Mouse (Mus musculus): Measurements from ENCODE around the gene Flt3. TPM values are rescaled to one million over a fixed set of nuclear protein-coding genes. Genes with fewer than 3 reads are reported as not detected.

Gene Flt3
- total RNA-seq (2014; fragmentation: Nextera tagmentation) (0.37 and 1.7 TPM in 2 replicates), total RNA-seq (2017) (2.4 and 4.6 TPM in 2 replicates)

DNA sequence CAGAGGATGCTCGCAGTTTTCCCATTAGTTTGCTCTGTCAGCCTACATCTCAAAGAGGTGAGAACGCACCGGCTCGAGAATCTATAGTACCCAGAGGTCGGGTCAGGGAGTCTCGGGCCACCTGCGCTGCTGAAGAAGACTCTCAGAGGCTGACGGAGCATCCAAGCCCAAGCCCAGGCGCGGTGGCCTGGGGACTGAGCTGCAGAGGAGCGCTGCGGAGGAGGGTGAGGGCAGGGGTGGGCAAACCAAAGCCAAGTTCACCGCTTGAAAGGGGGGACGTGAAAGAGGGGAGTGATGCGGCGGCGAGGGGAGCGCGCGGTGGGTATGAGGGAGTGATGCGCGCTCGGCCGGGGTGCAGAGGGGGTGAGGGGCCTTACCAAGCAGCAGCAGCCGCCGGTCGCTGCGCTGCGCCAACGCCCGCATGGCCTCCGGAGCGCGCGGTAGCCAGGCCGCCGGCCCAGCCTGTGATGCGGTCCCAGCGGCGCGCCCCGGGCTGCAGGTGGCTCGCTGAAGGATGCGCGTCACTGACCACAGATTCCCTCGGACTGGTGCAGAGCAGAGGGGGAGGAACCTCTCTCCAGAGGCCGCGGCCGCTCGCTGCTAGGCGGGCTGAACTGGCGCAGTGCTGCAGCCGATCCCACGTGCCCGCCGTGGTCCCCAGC is at the start of gene Flt3:
Gene Flt3 (minus strand): TSS at position 647 of the 662 bp plus-strand sequence.
- ATAC-seq (replicated peaks; ENCODE audit: low FRiP score, low TSS enrichment, poor library complexity, severe bottlenecking): peak; percentile 70

DNA sequence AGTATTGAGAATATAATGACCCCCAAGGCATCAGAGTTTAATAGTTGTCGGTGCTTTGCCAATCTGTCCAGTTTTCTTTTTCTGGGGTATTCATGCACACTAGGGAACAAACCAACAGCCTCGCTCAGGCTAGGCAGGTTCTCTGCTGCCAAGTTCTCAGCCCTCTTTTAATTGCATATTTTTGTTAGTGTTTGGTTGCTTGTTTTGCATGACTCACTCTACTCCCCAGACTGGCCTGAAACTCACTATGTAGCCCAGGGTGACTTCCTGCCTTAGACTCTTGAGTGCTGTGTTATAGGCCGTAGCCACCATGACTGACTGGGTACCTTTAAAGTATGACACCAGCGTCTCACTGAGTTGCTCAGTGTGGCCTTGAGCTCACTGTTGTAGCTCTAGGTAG is 48.6 kb upstream of the Flt3 start:
- ATAC-seq (replicated peaks; ENCODE audit: low FRiP score, low TSS enrichment, poor library complexity, severe bottlenecking): no peak

DNA sequence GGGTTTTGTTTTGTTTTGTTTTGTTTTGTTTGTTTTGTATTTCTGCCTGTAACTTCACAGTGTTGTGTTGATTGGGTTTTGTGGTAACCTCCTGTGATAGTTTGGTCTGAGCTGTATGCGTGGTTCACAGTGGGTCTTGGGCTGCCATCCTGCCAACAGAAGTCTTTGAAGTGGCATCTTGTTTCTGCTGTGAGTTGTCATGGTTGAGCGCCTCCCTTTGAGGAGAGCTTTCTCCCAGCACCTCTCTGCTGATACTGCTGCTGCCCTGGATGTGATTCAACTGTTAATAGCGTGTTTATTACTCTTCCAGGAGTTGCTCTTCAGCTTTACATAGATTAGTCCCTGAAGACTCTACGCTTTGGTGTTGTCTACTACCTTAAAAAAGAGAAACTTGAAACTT is 48.2 kb upstream of the Flt3 start:
- ATAC-seq (replicated peaks; ENCODE audit: low FRiP score, low TSS enrichment, poor library complexity, severe bottlenecking): no peak

DNA sequence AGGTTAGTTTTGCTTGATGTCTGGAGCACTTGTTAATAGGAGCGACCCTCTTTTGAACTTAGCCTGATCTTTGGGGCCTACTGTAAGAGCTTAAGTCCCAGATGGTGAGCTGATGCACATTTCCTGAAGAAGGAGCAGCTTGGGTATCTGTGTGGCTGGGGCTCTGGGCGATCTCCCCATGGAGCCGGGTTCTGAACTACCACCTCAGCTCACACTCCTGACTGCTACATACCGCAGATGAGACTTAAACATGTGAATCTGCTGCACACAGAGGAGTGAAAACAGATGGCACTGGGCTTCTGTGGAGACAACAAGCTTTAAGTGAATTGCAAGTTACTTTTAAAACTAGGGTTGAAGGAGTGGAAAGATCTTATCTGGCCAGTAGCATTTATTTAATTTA is 45.0 kb upstream of the Flt3 start:
- ATAC-seq (replicated peaks; ENCODE audit: low FRiP score, low TSS enrichment, poor library complexity, severe bottlenecking): peak; percentile 18

DNA sequence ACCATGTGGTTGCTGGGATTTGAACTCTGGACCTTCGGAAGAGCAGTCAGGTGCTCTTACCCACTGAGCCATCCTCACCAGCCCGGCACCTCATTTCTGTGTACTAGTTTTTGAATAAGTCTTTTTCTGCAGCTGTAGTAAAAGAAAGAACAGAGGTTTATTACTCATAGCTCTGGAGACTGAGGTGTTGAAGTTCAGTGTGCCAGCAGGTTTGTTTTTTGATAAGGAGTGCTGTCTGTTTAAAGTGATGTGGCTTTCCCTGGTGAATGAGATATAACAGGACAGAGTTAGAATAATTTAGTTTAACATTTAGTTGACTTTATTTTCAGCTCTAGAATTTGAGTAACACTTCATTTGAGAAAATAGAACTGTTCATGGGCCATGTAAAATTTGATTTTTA is 44.5 kb upstream of the Flt3 start:
- ATAC-seq (replicated peaks; ENCODE audit: low FRiP score, low TSS enrichment, poor library complexity, severe bottlenecking): peak; percentile 44

DNA sequence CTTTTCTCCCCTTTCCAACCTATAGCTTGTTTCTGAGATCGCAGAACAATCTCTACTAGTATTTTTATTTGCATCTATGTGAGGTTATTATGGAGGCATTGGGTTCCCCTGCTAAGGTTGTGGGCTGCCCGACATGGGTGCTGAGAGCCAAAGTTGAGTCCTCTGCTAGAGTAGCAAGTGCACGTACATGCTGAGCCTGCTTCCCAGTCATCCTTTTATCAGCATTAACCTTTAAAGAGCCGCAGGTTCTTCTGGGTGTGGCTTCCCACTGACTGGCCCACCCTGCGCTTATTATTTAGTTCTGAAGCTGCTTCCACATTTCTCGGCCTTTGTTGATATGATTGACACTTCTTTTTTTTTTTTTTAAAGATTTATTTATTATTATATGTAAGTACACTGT is 44.0 kb upstream of the Flt3 start:
- ATAC-seq (replicated peaks; ENCODE audit: low FRiP score, low TSS enrichment, poor library complexity, severe bottlenecking): peak; percentile 20; the same call in 1 of the 2 replicates

DNA sequence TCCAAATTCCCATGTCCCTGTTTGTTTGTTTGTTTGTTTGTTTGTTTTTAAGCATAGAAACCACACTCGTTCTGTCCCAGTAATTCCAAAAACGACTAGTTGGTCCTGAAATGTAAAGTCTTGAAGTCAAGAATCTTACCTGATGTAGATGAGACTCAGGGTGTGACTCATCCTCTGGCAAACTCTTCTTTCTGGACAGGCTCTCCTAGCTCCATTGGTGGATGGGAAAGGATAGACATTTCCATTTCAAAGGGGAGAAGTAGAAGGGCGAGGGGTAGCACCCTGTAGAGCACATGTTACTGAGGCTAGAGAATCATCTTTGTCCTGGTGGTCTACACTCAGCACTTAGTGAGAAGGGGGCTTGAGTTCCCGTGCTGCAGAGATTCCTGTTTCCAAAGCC is 42.5 kb upstream of the Flt3 start:
- no peak for ATAC-seq (replicated peaks; ENCODE audit: low FRiP score, low TSS enrichment, poor library complexity, severe bottlenecking)

DNA sequence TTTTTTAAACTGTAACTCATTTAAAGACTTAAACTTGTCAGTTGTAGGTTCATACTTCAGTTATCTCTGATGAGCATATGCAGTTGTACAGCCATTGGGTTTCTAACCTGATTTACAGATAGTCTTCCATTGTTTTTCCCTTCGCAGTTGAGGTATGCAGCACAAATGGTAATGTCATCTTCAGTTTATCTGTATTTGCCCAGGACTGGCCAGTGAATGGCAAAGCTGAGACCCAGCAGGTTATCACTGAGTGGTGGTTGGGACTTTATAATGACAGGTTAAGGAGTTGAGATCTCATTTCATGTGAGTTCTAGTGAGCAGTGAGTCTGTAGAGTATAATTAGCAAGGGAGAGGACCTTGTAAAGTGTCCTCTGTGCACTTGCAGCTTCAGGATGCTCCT is 41.7 kb upstream of the Flt3 start:
- ATAC-seq (replicated peaks; ENCODE audit: low FRiP score, low TSS enrichment, poor library complexity, severe bottlenecking): peak; percentile 73

DNA sequence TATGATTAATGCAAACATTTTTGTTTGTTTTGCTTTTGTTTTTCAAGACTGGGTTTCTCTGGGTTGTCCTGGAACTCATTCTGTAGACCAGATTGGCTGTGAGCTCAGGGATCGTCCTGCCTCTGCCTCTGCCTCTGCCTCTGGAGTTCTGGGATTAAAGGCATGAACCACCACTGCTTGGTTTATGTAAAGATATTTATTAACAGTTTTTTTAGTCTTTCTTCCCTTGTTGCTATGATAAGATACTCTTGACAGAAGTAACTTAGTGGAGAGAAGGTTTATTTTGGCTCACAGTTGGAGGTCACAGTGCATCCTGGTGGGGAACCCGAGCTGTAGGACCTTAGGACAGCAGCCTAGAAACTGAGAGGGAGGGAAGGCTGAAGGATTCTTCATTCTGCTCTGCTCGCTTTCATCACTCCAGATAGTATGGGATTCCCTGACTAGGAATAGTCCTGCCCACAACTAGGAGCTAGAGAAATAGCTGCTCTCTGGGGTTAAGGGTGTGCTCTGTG is 40.8 kb upstream of the Flt3 start:
- ATAC-seq (replicated peaks; ENCODE audit: low FRiP score, low TSS enrichment, poor library complexity, severe bottlenecking): no peak

DNA sequence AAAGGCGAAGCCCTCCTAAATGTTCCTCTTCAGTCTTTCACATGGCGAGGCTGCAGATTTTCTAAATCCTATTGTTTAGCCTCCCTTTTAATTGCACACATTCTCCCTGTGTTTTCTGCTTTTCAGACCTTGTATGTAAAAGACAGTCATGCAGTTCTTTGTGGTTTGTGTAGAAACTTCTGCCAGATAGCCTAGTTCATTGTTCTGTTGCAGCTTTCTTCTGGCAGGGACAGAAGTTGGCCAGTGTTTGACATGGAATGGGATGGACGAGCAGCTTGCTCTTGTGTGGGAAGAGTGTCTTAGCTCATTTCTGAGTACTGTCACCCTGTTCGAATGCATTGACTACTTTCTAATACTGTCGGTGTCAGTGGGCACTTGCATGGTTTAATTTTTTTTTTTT is 36.2 kb upstream of the Flt3 start:
- no peak for ATAC-seq (replicated peaks; ENCODE audit: low FRiP score, low TSS enrichment, poor library complexity, severe bottlenecking)

DNA sequence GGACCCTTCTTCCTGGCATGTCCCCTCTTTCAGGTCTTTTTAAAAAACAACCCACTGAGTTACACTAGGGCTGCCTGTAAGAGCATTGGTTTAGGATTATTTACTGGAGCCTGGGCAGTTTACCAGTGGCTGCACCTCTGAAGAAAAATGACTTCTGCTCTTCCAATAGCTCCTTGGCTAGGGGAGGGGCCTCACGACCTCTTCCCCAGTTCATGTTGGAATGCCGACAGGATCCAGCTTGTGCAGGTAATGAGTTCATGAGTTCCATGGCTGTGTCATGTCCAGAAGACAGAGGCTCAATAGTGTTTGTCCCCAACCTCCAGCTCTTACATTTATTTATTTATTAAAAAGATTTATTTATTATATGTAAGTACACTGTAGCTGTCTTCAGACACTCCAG is 35.5 kb upstream of the Flt3 start:
- no peak for ATAC-seq (replicated peaks; ENCODE audit: low FRiP score, low TSS enrichment, poor library complexity, severe bottlenecking)

DNA sequence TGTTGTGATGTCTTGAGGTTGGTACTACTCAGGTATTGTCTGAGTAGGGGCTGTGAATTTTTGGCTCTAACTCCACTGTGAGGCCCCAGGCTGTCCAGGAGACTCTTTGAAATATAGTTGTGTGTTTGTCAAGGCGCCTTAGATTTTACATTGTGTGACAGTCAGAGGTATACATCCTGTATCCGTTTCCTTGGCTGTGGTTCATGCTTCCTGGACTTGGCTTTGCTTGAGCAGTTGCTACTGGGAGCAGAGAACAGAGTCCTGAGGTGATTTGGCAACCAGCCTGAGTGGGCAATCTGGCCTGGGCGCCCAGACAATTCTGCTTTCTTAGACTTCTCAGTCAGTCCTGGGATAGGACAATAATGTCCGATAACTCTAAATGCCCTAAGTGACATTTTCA is 34.9 kb upstream of the Flt3 start:
- ATAC-seq (replicated peaks; ENCODE audit: low FRiP score, low TSS enrichment, poor library complexity, severe bottlenecking): no peak

DNA sequence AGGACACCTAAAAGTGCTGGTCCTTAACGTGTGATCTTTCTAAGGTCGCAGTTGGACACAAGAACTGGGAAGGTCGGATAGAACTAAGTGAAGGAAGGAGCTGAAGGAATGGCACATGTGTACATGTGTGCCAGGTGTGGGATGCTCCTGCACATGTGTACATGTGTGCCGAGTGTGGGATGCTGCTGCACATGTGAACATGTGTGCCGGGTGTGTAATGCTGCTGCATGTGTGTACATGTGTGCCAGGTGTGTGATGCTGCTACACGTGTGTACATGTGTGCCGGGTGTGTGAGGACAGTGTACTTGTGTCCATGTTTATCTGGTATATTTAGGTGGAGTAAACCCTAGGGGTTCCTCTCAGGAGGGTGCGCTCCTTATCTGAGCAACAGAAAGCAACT is 32.6 kb upstream of the Flt3 start:
- peak; percentile 7 for ATAC-seq (replicated peaks; ENCODE audit: low FRiP score, low TSS enrichment, poor library complexity, severe bottlenecking)

DNA sequence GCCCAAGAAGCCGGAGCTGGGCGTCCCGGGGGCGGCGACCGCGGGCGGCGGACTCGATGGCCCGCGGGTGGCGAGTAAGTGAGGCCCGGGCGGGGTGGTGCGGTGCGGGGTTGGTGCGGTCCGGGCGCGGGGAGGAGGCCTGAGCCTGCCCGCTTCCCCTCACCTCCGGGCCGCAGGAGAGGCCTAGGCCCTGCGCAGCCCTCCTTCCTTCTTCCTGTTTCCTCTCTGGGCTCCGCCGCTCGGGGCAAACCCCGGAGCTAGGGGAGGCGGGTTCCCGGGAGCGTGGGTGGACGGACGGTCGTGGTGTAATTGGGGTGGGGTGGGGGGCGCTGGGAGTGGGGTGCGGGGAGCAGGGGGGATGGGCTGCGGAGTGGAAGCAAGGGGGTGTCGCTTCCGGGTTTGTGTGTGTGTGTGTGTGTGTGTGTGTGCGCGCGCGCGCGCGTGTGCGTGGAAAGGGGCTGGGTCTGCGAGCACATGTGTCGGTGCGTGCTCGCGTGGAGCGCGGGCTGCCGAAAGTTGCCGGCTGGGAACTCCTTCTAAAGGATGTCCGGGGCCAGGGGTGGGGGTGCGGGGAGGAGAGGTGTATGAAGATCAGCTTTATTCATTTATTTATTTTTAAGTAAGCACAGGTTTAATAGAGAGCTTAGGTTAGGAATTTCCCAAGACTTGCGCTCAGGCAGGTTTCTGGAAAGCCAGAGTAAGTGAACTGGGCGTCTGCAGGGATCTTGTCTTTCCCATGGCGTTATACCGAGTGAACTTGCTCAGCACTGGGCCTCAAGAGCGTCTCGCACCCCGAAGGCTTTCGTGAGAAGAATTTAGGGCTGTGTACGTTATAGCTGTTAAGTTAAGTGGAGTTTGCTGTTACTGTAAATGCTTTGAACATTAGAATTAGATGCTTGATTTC is 30.9 kb upstream of the Flt3 start:
- ATAC-seq (replicated peaks; ENCODE audit: low FRiP score, low TSS enrichment, poor library complexity, severe bottlenecking): peak; percentile 9; the same call in 1 of the 2 replicates

DNA sequence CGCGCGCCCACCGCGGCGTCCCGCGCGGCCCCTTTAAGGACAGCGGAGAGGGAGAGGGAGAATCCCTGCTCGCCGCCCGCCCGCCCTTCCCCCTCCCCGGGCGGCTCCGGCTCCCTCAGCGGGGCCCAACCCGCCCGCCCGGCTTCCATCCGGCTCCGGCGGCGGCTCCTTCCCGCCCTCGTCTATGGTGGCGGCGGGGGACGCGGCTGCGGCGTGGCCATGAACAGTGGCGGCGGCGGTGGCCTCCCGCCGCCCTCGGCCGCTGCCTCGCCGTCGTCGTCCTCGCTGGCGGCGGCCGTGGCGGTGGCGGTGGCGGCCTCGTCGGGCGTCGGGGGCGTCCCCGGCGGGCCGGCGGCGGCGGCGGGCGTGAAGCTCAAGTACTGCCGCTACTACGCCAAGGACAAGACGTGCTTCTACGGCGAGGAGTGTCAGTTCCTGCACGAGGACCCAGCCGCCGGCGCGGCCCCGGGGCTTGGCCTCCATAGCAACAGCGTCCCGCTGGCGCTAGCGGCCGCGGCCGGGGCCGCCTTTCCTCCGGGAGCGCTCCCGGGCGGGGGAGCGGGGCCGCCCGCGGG is 30.2 kb upstream of the Flt3 start:
- ATAC-seq (replicated peaks; ENCODE audit: low FRiP score, low TSS enrichment, poor library complexity, severe bottlenecking): no peak

DNA sequence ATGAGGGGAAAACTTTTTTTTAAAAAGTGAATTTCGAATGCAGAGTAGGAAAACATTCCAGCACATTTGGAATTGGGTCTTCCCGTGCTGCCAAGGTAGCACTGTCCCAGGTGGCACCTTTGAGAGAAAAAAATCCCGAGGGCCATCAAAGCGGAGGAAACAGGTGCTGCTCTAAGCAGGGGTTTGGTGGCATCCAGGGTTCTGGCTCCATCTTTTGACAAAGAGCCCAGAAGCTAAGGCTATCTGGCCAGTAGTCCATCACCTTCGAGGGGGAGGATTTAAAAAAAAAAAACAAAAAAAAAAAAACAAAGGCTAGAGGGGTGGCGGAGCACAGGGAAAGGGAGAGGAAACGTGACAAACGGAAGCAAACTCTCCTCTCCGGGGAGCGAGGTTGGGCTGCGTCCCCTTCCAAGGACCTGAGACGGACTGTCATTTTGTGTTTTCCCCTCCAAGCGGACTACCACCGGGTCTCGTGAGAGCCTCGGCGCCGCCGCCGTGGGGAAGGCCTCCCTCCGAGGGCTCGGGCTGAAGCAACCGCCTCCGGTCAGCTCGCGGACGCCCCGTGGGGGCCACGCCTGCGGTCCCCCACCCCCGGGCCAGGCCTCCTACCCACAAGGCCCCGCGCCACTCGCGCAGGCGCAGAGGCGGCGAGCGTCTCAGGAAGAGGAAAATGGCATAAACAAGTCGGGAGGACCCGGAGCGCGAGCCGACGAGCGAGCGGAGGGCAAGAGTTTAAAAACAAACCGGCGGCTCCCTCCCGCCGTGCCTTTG is 29.4 kb upstream of the Flt3 start, which contains the start of gene Pan3:
Gene Pan3 (plus strand): TSS at position 627 of the 771 bp plus-strand sequence.
- ATAC-seq (replicated peaks; ENCODE audit: low FRiP score, low TSS enrichment, poor library complexity, severe bottlenecking): peak; percentile 53

DNA sequence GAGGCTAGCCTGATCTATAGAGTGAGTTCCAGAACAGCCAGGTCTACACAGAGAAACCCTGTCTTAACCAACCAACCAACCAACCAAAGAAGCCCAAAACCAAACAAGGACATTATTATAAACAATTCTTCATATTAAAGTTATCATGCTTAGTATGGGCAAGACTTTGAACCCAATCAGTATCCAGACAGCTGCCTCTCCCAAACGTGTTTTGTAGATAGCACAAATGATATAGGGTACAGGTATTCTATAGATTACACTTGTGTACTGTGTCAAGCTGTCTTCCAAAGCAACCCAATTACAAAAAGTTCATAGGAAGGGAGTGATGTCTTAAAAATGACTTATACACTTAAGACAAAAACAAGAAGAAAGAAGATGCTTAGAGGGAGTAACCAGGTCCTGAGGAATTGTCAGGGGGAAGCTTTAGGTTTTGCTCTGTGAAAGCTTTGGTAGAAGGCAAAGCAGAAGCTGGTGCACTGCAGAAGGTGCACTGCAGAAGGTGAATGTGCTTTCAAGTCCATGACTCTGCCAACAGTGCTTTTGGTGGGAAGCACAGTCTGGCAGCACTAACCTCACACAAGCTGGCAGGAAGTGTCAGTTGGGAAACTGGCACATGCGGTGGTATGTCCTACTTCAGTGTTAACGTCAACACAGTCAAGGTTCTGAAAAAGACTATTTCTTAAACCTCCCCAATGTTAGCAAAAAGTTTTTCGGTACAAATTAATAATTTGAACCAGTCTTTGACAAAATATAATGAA is 25.9 kb upstream of the Flt3 start:
- peak; percentile 54 for ATAC-seq (replicated peaks; ENCODE audit: low FRiP score, low TSS enrichment, poor library complexity, severe bottlenecking)

DNA sequence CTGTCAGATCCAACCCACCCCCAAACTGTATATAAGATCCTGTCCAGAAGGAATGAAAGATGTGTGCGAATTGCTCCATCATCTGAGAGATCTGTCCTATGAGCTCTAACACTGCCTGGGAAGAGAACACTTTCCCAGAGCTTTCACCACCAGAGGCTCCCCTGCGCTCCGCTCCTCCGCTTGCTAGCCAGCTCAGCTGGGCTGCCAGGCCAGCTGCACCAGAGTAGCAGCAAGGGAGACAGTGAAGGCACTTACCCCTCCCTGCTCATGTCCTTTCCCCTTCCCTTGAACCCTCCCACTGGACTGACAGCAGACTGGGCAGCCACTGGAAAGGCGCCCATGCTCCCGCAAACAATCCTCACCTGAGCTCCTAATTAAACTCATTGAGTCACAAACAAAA is 23.3 kb upstream of the Flt3 start:
- no peak for ATAC-seq (replicated peaks; ENCODE audit: low FRiP score, low TSS enrichment, poor library complexity, severe bottlenecking)

Measured in megakaryocyte-erythroid progenitor cell, adult 5-6 weeks (primary cell).